Mouse (Mus musculus): ENCODE measurements at regions not wholly inside any gene's neighbourhood (a gene's known extent, or its start where the extent isn't known, plus 50 kb on each side); places are given as distances from the start of the nearest gene placed in this dataset.

GRCm38 (mm10) chr2:170228318-170228994, 80.6 kb upstream of the Zfp217 start:
- DNase-seq (no peak), ATAC-seq (no peak)
- 93% methylated on average over 10 of the region's 10 CpGs for WGBS
- H3K4me1 ChIP-seq (ENCODE audit: insufficient read depth), result no peaks in the 10 kb centered on the region
- no peak overlapping the region for H3K4me2 ChIP-seq (ENCODE audit: low read depth)
- no peaks in the 10 kb centered on the region for H3K9me3 ChIP-seq (ENCODE audit: low read length)
- H3K36me3 ChIP-seq (ENCODE audit: insufficient read depth), result no peaks in the 10 kb centered on the region
- no peak for TF ChIP-seq CTCF (IDR thresholded peaks at IDR 0.05; ENCODE audit: low read depth)
- H3K4me3 ChIP-seq (ENCODE audit: low read depth, low read length), result no peak overlapping the region
- no peak overlapping the region for H3K9ac ChIP-seq
- no peaks in the 10 kb centered on the region for H3K27me3 ChIP-seq (ENCODE audit: insufficient read depth, low read length)
- no peak overlapping the region for H3K27ac ChIP-seq (ENCODE audit: low read depth, low read length)

GRCm38 (mm10) chr2:170223872-170224271, 76.0 kb upstream of the Zfp217 start:
- Histone ChIP-seq H3K4me3 (ENCODE audit: low read depth, low read length) (no peak overlapping the region), H3K27me3 (ENCODE audit: insufficient read depth, low read length) (no peaks in the 10 kb centered on the region), H3K4me2 (ENCODE audit: low read depth) (no peak overlapping the region), H3K4me1 (ENCODE audit: insufficient read depth) (peaks cover 16% of the 10 kb centered on the region), H3K36me3 (ENCODE audit: insufficient read depth) (no peaks in the 10 kb centered on the region), H3K9me3 (ENCODE audit: low read length) (no peaks in the 10 kb centered on the region), H3K27ac (ENCODE audit: low read depth, low read length) (no peak overlapping the region), H3K9ac (no peak overlapping the region)
- no peak for ATAC-seq
- DNase-seq, result no peak
- TF ChIP-seq CTCF (IDR thresholded peaks at IDR 0.05; ENCODE audit: low read depth), result no peak
- WGBS, result 84% methylated on average over 7 of the region's 7 CpGs

- WGBS, result 2% methylated on average over 6 of the region's 6 CpGs
- H3K4me3 ChIP-seq (ENCODE audit: low read depth, low read length), result no peak overlapping the region
- peak overlapping the region; percentile 29; the same call in 1 of the 2 replicates for H3K27ac ChIP-seq (ENCODE audit: low read depth, low read length)
- DNase-seq (peak; percentile 47), ATAC-seq (no peak)
- H3K36me3 ChIP-seq (ENCODE audit: insufficient read depth), result no peaks in the 10 kb centered on the region
- no peaks in the 10 kb centered on the region for H3K27me3 ChIP-seq (ENCODE audit: insufficient read depth, low read length)
- H3K4me2 ChIP-seq (ENCODE audit: low read depth), result peak overlapping the region; percentile 19; the same call in 1 of the 2 replicates
- H3K4me1 ChIP-seq (ENCODE audit: insufficient read depth), result peaks cover 26% of the 10 kb centered on the region
- H3K9ac ChIP-seq, result 0 out of 2 replicates have a peak overlapping the region, but pooled peaks have one; percentile 22
- H3K9me3 ChIP-seq (ENCODE audit: low read length), result no peaks in the 10 kb centered on the region
- TF ChIP-seq CTCF (IDR thresholded peaks at IDR 0.05; ENCODE audit: low read depth), result no peak
These were observed 74.9 kb upstream of the Zfp217 start for GRCm38 (mm10) chr2:170222819-170223218.

- Histone ChIP-seq H3K27me3 (ENCODE audit: insufficient read depth, low read length) (no peaks in the 10 kb centered on the region), H3K36me3 (ENCODE audit: insufficient read depth) (no peaks in the 10 kb centered on the region), H3K27ac (ENCODE audit: low read depth, low read length) (0 out of 2 replicates have a peak overlapping the region, but pooled peaks have one; percentile 10), H3K4me1 (ENCODE audit: insufficient read depth) (peaks cover 26% of the 10 kb centered on the region), H3K9ac (0 out of 2 replicates have a peak overlapping the region, but pooled peaks have one; percentile 14), H3K4me2 (ENCODE audit: low read depth) (no peak overlapping the region), H3K4me3 (ENCODE audit: low read depth, low read length) (no peak overlapping the region), H3K9me3 (ENCODE audit: low read length) (no peaks in the 10 kb centered on the region)
- ATAC-seq (no peak), DNase-seq (no peak)
- 14% methylated on average over 13 of the region's 13 CpGs for WGBS
- TF ChIP-seq CTCF (IDR thresholded peaks at IDR 0.05; ENCODE audit: low read depth), result no peak
These were observed 74.2 kb upstream of the Zfp217 start for GRCm38 (mm10) chr2:170221994-170222535.

- no peaks in the 10 kb centered on the region for H3K9me3 ChIP-seq (ENCODE audit: low read length)
- DNase-seq (peak; percentile 80), ATAC-seq (peak; percentile 65)
- H3K27ac ChIP-seq (ENCODE audit: low read depth, low read length), result peak overlapping the region; percentile 83; the same call in 1 of the 2 replicates
- no peaks in the 10 kb centered on the region for H3K36me3 ChIP-seq (ENCODE audit: insufficient read depth)
- WGBS, result under 1% methylated on average over 20 of the region's 20 CpGs
- peaks cover 26% of the 10 kb centered on the region for H3K4me1 ChIP-seq (ENCODE audit: insufficient read depth)
- peak overlapping the region; percentile 43 for H3K9ac ChIP-seq
- peak overlapping the region; percentile 28 for H3K4me3 ChIP-seq (ENCODE audit: low read depth, low read length)
- no peak for TF ChIP-seq CTCF (IDR thresholded peaks at IDR 0.05; ENCODE audit: low read depth)
- H3K27me3 ChIP-seq (ENCODE audit: insufficient read depth, low read length), result no peaks in the 10 kb centered on the region
- H3K4me2 ChIP-seq (ENCODE audit: low read depth), result peak overlapping the region; percentile 68
These were observed 73.0 kb upstream of the Zfp217 start for GRCm38 (mm10) chr2:170220871-170221369.

GRCm38 (mm10) chr2:170220443-170220842, 72.5 kb upstream of the Zfp217 start:
- Histone ChIP-seq H3K4me3 (ENCODE audit: low read depth, low read length) (peak overlapping the region; percentile 28), H3K9me3 (ENCODE audit: low read length) (no peaks in the 10 kb centered on the region), H3K27ac (ENCODE audit: low read depth, low read length) (peak overlapping the region; percentile 83), H3K9ac (peak overlapping the region; percentile 45; the same call in 1 of the 2 replicates), H3K36me3 (ENCODE audit: insufficient read depth) (no peaks in the 10 kb centered on the region), H3K27me3 (ENCODE audit: insufficient read depth, low read length) (no peaks in the 10 kb centered on the region), H3K4me1 (ENCODE audit: insufficient read depth) (peaks cover 26% of the 10 kb centered on the region), H3K4me2 (ENCODE audit: low read depth) (peak overlapping the region; percentile 68)
- ATAC-seq, result 0 out of 2 replicates have a peak, but pooled peaks have one; percentile 8
- no peak for DNase-seq
- WGBS, result 2% methylated on average over 11 of the region's 11 CpGs
- TF ChIP-seq CTCF (IDR thresholded peaks at IDR 0.05; ENCODE audit: low read depth), result no peak
